Mouse (Mus musculus): ENCODE measurements around the gene Gan.

The Gan gene

DNA sequence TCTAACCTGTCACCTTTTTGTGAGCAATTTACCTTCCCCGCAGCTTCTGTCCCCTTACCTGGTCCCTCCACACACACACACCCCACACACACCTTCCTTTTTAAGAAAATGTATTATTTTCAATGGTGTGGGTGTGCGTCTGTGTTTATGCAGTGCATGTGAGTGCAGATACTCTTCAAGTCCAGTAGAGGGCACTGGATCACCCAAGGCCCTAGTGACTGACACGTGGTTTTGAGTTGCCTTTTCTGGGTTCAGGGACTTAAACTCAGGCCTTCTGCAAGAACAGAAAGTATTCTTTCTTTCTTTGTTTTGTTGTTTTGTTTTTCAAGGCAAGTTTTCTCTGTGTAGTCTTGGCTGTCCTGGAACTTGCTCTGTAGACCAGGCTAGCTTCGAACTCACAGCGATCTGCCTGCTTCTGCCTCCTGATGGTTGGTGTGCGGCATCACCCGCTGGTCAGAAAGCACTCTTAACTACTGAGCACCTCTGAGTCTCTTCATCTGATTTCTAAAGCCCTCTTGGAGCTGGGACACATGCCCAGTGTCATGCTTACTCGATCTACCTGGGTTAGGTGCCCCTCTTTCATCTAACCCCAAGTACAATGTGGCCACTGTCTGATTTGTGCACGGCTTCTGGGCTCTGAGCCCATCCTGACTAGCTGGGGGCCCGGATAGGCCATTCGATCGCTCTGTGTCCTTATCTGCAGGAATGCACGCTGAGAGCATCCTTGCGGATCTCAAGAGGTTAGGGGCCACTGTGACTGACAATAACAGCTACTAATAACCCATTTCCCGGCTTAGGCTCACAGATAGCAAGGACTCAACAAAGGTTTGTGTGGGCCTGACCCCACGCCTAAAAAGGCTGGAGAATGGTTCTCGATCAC lies 95.7 kb downstream of the Gan start:
- no peak for DNase-seq (ENCODE audit: low spot score)

- DNase-seq (ENCODE audit: low spot score) = no peak
These were observed 96.6 kb downstream of the Gan start for GRCm38 (mm10) chr8:117254496-117254895.

GRCm38 (mm10) chr8:117256292-117256938 lies 98.5 kb downstream of the Gan start:
- DNase-seq (ENCODE audit: low spot score) = peak; percentile 96

DNA sequence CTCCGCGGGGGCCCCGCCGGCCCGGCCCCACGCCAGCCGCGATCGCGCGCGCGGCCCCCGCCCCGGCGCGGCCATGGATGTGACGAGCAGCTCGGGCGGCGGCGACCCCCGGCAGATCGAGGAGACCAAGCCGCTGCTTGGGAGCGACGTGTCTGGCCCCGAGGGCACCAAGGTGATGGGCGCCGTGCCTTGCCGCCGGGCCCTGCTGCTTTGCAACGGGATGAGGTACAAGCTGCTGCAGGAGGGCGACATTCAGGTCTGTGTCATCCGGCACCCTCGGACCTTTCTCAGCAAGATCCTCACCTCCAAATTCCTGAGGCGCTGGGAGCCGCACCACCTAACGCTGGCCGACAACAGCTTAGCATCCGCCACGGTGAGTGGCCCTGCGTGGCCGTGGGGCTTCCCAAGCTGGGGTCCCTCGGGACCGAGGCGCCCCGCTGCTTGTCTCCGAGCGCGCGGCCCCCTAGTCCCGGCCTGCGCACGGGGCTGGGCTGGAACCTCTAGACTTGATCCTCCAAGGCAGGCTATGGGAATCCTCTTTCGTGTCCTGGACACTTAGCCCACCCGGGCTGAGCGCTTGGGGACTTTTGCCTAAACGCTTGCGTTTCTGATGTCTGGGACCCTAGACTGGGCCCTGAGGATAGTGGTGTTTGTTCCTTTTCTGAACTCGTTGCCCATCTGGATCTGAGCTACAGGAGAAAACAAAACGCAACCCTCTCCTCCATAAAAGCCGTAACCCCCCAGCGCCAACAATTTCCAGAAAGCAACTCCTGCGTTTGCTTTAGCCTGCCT lies 99.3 kb downstream of the Gan start, which contains the start of gene Cmip:
TSS of gene Cmip (plus strand) at position 36 of the 792 bp plus-strand sequence.
- peak; percentile 62 for DNase-seq (ENCODE audit: low spot score)

- DNase-seq (ENCODE audit: low spot score) = no peak
These were observed 100.1 kb downstream of the Gan start for GRCm38 (mm10) chr8:117257821-117258575.

DNA sequence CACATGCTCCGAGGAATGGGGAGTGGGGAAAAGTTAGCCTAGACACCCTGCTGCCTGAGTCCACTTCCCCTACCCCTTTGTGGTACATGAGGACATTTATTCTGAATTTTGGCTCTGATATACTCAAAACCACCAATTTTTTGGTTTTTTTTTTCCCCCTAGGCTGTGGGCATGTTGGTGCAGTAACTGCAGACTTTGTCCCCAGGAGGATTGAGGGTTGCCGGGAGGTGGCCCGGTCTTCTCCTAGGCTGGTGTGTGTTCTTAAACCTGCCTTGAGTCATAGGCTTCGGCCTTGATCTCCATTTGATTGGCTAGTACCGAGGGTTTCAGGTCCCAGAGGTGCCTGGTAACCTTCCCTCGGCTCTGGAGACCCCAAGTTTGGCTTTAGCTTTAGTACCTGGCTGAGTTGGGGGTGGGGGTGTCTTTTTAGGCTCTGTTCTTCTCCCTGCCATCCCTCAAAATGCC lies 100.7 kb downstream of the Gan start:
- no peak for DNase-seq (ENCODE audit: low spot score)

- no peak for DNase-seq (ENCODE audit: low spot score)
These were observed 101.6 kb downstream of the Gan start for GRCm38 (mm10) chr8:117259431-117260001.

GRCm38 (mm10) chr8:117260234-117260929 lies 102.4 kb downstream of the Gan start:
- DNase-seq (ENCODE audit: low spot score) = no peak

DNA sequence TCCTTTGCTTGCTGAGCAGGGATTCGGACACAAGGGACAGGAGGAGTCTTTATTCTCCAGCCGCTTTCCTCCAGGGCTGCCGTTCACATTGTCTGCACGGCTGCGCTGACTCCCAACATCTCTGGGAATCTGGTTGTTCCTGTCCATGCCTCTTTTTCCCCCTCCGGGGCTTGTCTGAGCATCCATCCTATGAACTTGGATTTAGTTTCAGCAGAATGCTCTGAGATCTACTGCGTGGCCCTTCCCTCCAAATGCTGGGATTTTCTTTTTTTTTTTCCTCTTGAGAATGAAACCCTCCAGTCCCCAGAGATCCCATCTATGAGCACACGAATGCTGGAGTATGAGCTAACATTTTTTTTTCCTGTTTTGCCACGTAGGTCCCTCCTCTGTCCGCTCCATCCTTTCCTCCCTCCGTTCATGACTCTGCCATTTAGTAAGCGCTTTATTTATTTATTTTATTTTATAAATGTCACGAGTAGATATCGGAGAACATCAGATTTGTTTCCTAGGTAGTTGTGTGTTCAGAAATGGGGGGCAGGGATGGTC lies 103.1 kb downstream of the Gan start:
- DNase-seq (ENCODE audit: low spot score) = no peak

- no peak for DNase-seq (ENCODE audit: low spot score)
These were observed 103.8 kb downstream of the Gan start for GRCm38 (mm10) chr8:117261702-117262101.

GRCm38 (mm10) chr8:117262685-117263084 lies 104.8 kb downstream of the Gan start:
- no peak for DNase-seq (ENCODE audit: low spot score)

- no peak for DNase-seq (ENCODE audit: low spot score)
These were observed 105.5 kb downstream of the Gan start for GRCm38 (mm10) chr8:117263442-117263841.

GRCm38 (mm10) chr8:117265079-117265478 lies 107.1 kb downstream of the Gan start:
- DNase-seq (ENCODE audit: low spot score) = no peak

Data from testis, postnatal 10 days (tissue).